11 mouse cellular contexts compared by ENCODE assay signal in genomic region chr12:108278221-108278918, GRCm38 (mm10). TPM values are rescaled to one million over a fixed set of nuclear protein-coding genes. Genes with fewer than 3 reads are reported as not detected.
DNase-seq lines count a peak whose midpoint lies in the region; ATAC-seq and TF ChIP-seq lines count a peak whose summit lies in the region.
"Had no signal": no experiment of that assay in that cellular context is flagged by ENCODE, and none has a peak within 500 bp of the region (broad histone marks: within the 10 kb centered on the region; RNA-seq: fewer than 3 reads in every experiment).

No protein-coding gene starts in this region.

- H3K4me2 ChIP-seq in lung, embryonic 14.5 days = peak overlapping the region; percentile 97; the same call in 1 of the 2 replicates
- H3K4me2 ChIP-seq in embryonic facial prominence, embryonic 15.5 days (replicated peaks) = no peak overlapping the region
- H3K4me2 ChIP-seq in hindbrain, postnatal 0 days (ENCODE audit: low read depth, low read length) = peak overlapping the region; percentile 79
- peak overlapping the region; percentile 89 for H3K4me2 ChIP-seq in neural tube, embryonic 13.5 days

- no peak overlapping the region for H3K27ac ChIP-seq in lung, embryonic 14.5 days (ENCODE audit: low read depth)
- H3K27ac ChIP-seq in embryonic facial prominence, embryonic 15.5 days (replicated peaks) = no peak overlapping the region
- H3K27ac ChIP-seq in hindbrain, postnatal 0 days = peak overlapping the region; percentile 95
- peak overlapping the region; percentile 99 for H3K27ac ChIP-seq in neural tube, embryonic 13.5 days (replicated peaks)
- H3K27ac ChIP-seq: limb, embryonic 15.5 days had no signal

- ATAC-seq in lung, embryonic 14.5 days (ENCODE audit: insufficient read depth) = no peak
- peak; percentile 0; the same call in 1 of the 2 replicates for ATAC-seq in embryonic facial prominence, embryonic 15.5 days (ENCODE audit: insufficient number of reproducible peaks, low FRiP score, low TSS enrichment, low read depth)
- ATAC-seq in hindbrain, postnatal 0 days = no peak
- no peak for ATAC-seq in neural tube, embryonic 13.5 days (ENCODE audit: low read depth)

- DNase-seq in lung, embryonic 14.5 days = no peak
- DNase-seq in lung, postnatal 10 days = no peak
- peak; percentile 52 for DNase-seq in hindbrain, postnatal 0 days (ENCODE audit: low spot score)
- DNase-seq in adrenal gland, adult 8-10 months = no peak
- no peak for DNase-seq in right cerebral cortex, postnatal 25 days
- DNase-seq in embryo, embryonic 11 days = no peak
- DNase-seq: gastrocnemius, postnatal 36 days had no signal

- 31% methylated on average over 15 of the region's 15 CpGs for WGBS in lung, embryonic 14.5 days
- WGBS in embryonic facial prominence, embryonic 15.5 days = 27% methylated on average over 15 of the region's 15 CpGs
- WGBS in hindbrain, postnatal 0 days = 23% methylated on average over 15 of the region's 15 CpGs
- WGBS in neural tube, embryonic 13.5 days = 18% methylated on average over 15 of the region's 15 CpGs

- no peak overlapping the region for H3K4me3 ChIP-seq in lung, embryonic 14.5 days (ENCODE audit: low read depth, low read length)
- H3K4me3 ChIP-seq in embryonic facial prominence, embryonic 15.5 days (replicated peaks) = no peak overlapping the region
- H3K4me3 ChIP-seq in hindbrain, postnatal 0 days (ENCODE audit: low read length) = no peak overlapping the region
- H3K4me3 ChIP-seq in neural tube, embryonic 13.5 days = peak overlapping the region; percentile 85
- H3K4me3 ChIP-seq: limb, embryonic 15.5 days; megakaryocyte, embryonic 14.5 days had no signal

- peaks cover 19% of the 10 kb centered on the region for H3K4me1 ChIP-seq in lung, embryonic 14.5 days (ENCODE audit: insufficient read depth)
- H3K4me1 ChIP-seq in embryonic facial prominence, embryonic 15.5 days = peaks cover 44% of the 10 kb centered on the region
- peaks cover 9% of the 10 kb centered on the region for H3K4me1 ChIP-seq in hindbrain, postnatal 0 days (ENCODE audit: insufficient read depth, low read length)
- peaks cover 42% of the 10 kb centered on the region for H3K4me1 ChIP-seq in neural tube, embryonic 13.5 days (replicated peaks)

- H3K27me3 ChIP-seq in lung, embryonic 14.5 days (ENCODE audit: insufficient read depth, low read length) = peaks cover 5% of the 10 kb centered on the region; the same call in 1 of the 2 replicates
- H3K27me3 ChIP-seq in embryonic facial prominence, embryonic 15.5 days = no peaks in the 10 kb centered on the region
- H3K27me3 ChIP-seq in hindbrain, postnatal 0 days (ENCODE audit: insufficient read depth, low read length) = no peaks in the 10 kb centered on the region
- H3K27me3 ChIP-seq in neural tube, embryonic 13.5 days = no peaks in the 10 kb centered on the region
- H3K27me3 ChIP-seq: limb, embryonic 15.5 days had no signal

- no peaks in the 10 kb centered on the region for H3K36me3 ChIP-seq in lung, embryonic 14.5 days (ENCODE audit: insufficient read depth)
- H3K36me3 ChIP-seq in embryonic facial prominence, embryonic 15.5 days = no peaks in the 10 kb centered on the region
- no peaks in the 10 kb centered on the region for H3K36me3 ChIP-seq in hindbrain, postnatal 0 days (ENCODE audit: insufficient read depth, low read length)
- H3K36me3 ChIP-seq in neural tube, embryonic 13.5 days = no peaks in the 10 kb centered on the region
- H3K36me3 ChIP-seq: limb, embryonic 15.5 days had no signal

- no peaks in the 10 kb centered on the region for H3K9me3 ChIP-seq in lung, embryonic 14.5 days (ENCODE audit: low read depth, low read length)
- no peaks in the 10 kb centered on the region for H3K9me3 ChIP-seq in embryonic facial prominence, embryonic 15.5 days (replicated peaks)
- no peaks in the 10 kb centered on the region for H3K9me3 ChIP-seq in hindbrain, postnatal 0 days (ENCODE audit: low read length)
- no peaks in the 10 kb centered on the region for H3K9me3 ChIP-seq in neural tube, embryonic 13.5 days
- H3K9me3 ChIP-seq: limb, embryonic 15.5 days; megakaryocyte, embryonic 14.5 days had no signal

- no peak for TF ChIP-seq CTCF in lung, embryonic 14.5 days (IDR thresholded peaks at IDR 0.05; ENCODE audit: low read depth)
- TF ChIP-seq CTCF in hindbrain, postnatal 0 days (IDR thresholded peaks at IDR 0.05; ENCODE audit: low read depth) = no peak

- H3K9ac ChIP-seq in lung, embryonic 14.5 days = no peak overlapping the region
- H3K9ac ChIP-seq in embryonic facial prominence, embryonic 15.5 days = no peak overlapping the region
- no peak overlapping the region for H3K9ac ChIP-seq in hindbrain, postnatal 0 days (replicated peaks; ENCODE audit: low read length)
- peak overlapping the region; percentile 91 for H3K9ac ChIP-seq in neural tube, embryonic 13.5 days
- H3K9ac ChIP-seq: limb, embryonic 15.5 days had no signal

RNA-seq across cellular contexts. Expression of gene Ccdc85c, which starts 3.1 kb away (rescaled TPM):
- 8.3 and 8.6 TPM in 2 replicates for polyA plus RNA-seq in lung, embryonic 14.5 days (2014; fragmentation: Nextera tagmentation; extraction: Ambion mirVana)
- polyA plus RNA-seq in embryonic facial prominence, embryonic 15.5 days (2015; fragmentation: Nextera tagmentation; extraction: Ambion mirVana) = 4.6 and 5.1 TPM in 2 replicates
- 86.3 and 94.7 TPM in 2 replicates for total RNA-seq in hindbrain, postnatal 0 days (2014; rRNA removed)
- 16.9 and 17.0 TPM in 2 replicates for polyA plus RNA-seq in hindbrain, postnatal 0 days (2015; fragmentation: Nextera tagmentation; extraction: Ambion mirVana)
- polyA plus RNA-seq in neural tube, embryonic 13.5 days (2015; fragmentation: Nextera tagmentation; extraction: Ambion mirVana) = 14.5 and 15.8 TPM in 2 replicates
- total RNA-seq in adrenal gland, adult 8-10 months (2022) = 10 to 100 TPM; 24.6 to 36.3 (median 29.0) TPM

RNA-seq across cellular contexts. Expression of gene Hhipl1, which starts 27.7 kb away (rescaled TPM):
- 0.76 and 0.82 TPM in 2 replicates for polyA plus RNA-seq in lung, embryonic 14.5 days (2014; fragmentation: Nextera tagmentation; extraction: Ambion mirVana)
- polyA plus RNA-seq in embryonic facial prominence, embryonic 15.5 days (2015; fragmentation: Nextera tagmentation; extraction: Ambion mirVana) = 0.62 and 0.67 TPM in 2 replicates
- total RNA-seq in hindbrain, postnatal 0 days (2014; rRNA removed) = 10.2 and 10.8 TPM in 2 replicates
- polyA plus RNA-seq in hindbrain, postnatal 0 days (2015; fragmentation: Nextera tagmentation; extraction: Ambion mirVana) = 2.8 and 3.2 TPM in 2 replicates
- 1.6 TPM in 2 replicates for polyA plus RNA-seq in neural tube, embryonic 13.5 days (2015; fragmentation: Nextera tagmentation; extraction: Ambion mirVana)
- total RNA-seq in adrenal gland, adult 8-10 months (2022) = 1 to 10 TPM in 3 of 4 experiments, under 1 TPM in 1; 0.81 to 1.9 (median 1.5) TPM

RNA-seq across cellular contexts. Expression of gene Cyp46a1, which starts 55.8 kb away (rescaled TPM):
- 3.9 and 4.4 TPM in 2 replicates for polyA plus RNA-seq in lung, embryonic 14.5 days (2014; fragmentation: Nextera tagmentation; extraction: Ambion mirVana)
- 9.5 and 10.4 TPM in 2 replicates for polyA plus RNA-seq in embryonic facial prominence, embryonic 15.5 days (2015; fragmentation: Nextera tagmentation; extraction: Ambion mirVana)
- 36.3 and 39.8 TPM in 2 replicates for total RNA-seq in hindbrain, postnatal 0 days (2014; rRNA removed)
- 46.2 and 49.7 TPM in 2 replicates for polyA plus RNA-seq in hindbrain, postnatal 0 days (2015; fragmentation: Nextera tagmentation; extraction: Ambion mirVana)
- polyA plus RNA-seq in neural tube, embryonic 13.5 days (2015; fragmentation: Nextera tagmentation; extraction: Ambion mirVana) = 14.9 and 15.8 TPM in 2 replicates
- total RNA-seq in adrenal gland, adult 8-10 months (2022) = 1 to 10 TPM; 2.1 to 7.3 (median 4.7) TPM

Comparison
In these comparisons a context has a peak if more than half of its experiments do, and no peak if none do; other contexts are left out.
1. H3K27ac ChIP-seq: peak in hindbrain, postnatal 0 days (single experiment) and neural tube, embryonic 13.5 days (single experiment); none in lung, embryonic 14.5 days (single experiment) and embryonic facial prominence, embryonic 15.5 days (single experiment).